Mouse (Mus musculus): ENCODE data around the gene Sdad1. TPM values are rescaled to one million over a fixed set of nuclear protein-coding genes. Genes with fewer than 3 reads are reported as not detected.
A peak's percentile ranks its signal among the peaks of the same experiment; 100 is the strongest.

Gene Sdad1
- polyA plus RNA-seq, 1 experiment from 2014 or later, result 36.3 TPM

DNA sequence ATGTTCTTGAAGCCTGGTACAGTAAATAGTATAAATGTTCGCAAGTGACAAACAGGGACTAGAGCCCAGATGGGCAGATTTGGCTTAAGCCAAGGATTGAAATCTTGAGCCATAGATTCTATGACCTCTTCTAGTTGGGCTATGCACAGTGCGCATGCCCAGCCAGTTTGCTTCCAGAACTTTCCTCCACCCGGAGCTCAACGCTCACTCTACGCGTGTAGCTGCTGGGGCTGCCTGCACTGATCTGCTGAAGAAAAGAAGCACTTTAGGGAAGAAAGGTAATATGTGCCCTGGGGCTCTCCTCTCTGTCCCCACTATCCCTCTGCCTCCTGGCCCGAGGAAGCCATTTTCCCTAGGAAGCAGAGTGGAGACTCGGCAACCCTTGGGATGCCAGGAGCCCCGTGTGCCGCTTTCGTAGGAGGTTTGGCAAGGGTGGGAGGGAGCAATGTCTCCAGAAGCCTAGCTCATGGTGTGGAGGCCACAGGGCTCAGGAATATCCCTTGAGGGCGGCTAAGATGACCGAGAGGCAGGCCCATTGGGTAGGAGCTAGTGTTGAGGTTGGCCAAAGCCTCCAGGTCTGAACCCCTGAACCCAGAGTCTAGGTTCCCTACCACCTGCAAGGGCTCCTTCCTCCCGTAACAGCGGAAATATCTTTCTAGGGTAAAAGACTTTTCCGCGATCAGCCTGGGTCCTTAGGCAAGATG lies 21.5 kb upstream of the Sdad1 start, which contains the start of gene Art3:
Gene Art3, plus strand, starts transcription at position 193 of the 704 bp plus-strand sequence.
- Histone ChIP-seq H3K9me3 (replicated peaks) (no peaks in the 10 kb centered on the region), H3K4me3 (no peak within 1 kb of the TSS), H3K27ac (peak within 1 kb of the TSS; percentile 30; the same call in 1 of the 2 replicates), H3K27me3 (replicated peaks) (peaks cover 11% of the 10 kb centered on the region; the same call in 1 of the 2 replicates), H3K4me2 (no peak within 1 kb of the TSS), H3K9ac (no peak within 1 kb of the TSS), H3K4me1 (no peaks in the 10 kb centered on the region), H3K36me3 (no peaks in the 10 kb centered on the region)
- WGBS (ENCODE audit: insufficient replicate concordance), result 81% methylated on average over 17 of the region's 17 CpGs
- no peak for ATAC-seq

DNA sequence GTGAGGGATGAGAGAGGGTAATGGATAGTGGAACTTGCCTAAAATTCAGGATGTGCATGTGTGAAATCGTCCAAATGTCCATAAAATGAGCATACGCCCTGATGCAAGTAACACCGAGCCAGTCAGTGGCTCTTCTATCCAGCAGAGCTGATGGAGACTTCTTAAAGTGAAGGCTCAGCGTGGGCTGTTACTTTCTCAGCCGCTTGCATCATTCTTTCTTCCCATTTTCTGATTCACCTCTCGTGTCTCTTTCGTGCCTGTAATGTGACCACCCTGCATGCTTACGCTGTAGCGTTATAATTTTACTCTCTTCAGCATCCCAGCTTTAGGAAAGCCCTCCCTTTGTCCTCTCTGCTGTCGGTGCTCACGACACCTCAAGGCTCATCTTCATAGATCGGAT lies 20.8 kb upstream of the Sdad1 start:
- no peak overlapping the region for H3K4me2 ChIP-seq
- no peak for ATAC-seq
- no peaks in the 10 kb centered on the region for H3K9me3 ChIP-seq (replicated peaks)
- WGBS (ENCODE audit: insufficient replicate concordance), result 75% methylated on average over 12 of the region's 12 CpGs
- no peaks in the 10 kb centered on the region for H3K4me1 ChIP-seq
- H3K27me3 ChIP-seq (replicated peaks), result peaks cover 11% of the 10 kb centered on the region; the same call in 1 of the 2 replicates
- H3K36me3 ChIP-seq, result no peaks in the 10 kb centered on the region
- H3K27ac ChIP-seq, result no peak overlapping the region
- H3K9ac ChIP-seq, result no peak overlapping the region
- no peak overlapping the region for H3K4me3 ChIP-seq

DNA sequence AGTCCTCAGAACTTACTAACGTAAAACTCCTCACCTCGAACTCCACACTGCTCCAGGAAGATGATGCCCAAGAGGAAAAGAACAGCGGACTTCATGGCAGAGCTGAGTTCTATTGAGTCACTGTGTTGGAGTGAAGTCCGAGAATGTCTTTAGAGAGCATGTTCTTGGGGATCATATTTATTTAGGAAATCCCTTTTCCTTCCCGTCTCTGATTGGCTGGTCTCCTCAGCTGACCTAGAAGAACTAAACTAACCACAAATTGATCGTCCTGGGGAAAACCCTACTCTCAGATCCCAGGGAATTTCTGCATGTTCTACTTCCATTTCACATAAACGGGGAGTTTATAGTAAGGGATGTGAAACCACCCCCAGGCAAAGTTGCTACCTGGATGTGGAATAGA lies 17.6 kb upstream of the Sdad1 start, which contains the start of gene Cxcl9:
Gene Cxcl9, minus strand, starts transcription at position 151 of the 400 bp plus-strand sequence.
- H3K27me3 ChIP-seq (replicated peaks), result peaks cover 11% of the 10 kb centered on the region; the same call in 1 of the 2 replicates
- H3K36me3 ChIP-seq, result no peaks in the 10 kb centered on the region
- H3K4me1 ChIP-seq, result no peaks in the 10 kb centered on the region
- no peak within 1 kb of the TSS for H3K4me3 ChIP-seq
- H3K9ac ChIP-seq, result no peak within 1 kb of the TSS
- ATAC-seq, result no peak
- H3K27ac ChIP-seq, result no peak within 1 kb of the TSS
- no peaks in the 10 kb centered on the region for H3K9me3 ChIP-seq (replicated peaks)
- H3K4me2 ChIP-seq, result no peak within 1 kb of the TSS
- WGBS (ENCODE audit: insufficient replicate concordance), result 55% methylated on average over 7 of the region's 7 CpGs

DNA sequence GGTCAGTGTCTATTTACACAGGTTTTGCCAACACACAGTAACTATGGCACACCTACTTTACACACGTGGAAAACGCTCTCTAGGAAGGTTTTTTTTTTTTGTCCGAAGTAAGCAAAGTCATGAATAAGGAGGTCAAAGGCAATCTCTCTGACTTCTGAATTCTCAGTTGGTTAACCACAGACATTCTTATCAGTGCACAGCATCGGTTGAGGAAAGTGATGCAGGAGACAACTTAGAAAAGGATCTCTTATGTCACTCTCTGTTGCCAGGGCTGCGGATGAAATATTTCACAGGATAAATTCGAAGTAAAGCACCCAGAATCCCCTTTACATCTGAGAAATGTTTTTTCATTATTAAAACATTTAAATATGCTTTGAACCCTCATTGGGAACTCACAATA lies 17.1 kb upstream of the Sdad1 start:
- Histone ChIP-seq H3K4me2 (no peak overlapping the region), H3K27ac (no peak overlapping the region), H3K27me3 (replicated peaks) (peaks cover 11% of the 10 kb centered on the region; the same call in 1 of the 2 replicates), H3K4me1 (no peaks in the 10 kb centered on the region), H3K9ac (no peak overlapping the region), H3K9me3 (replicated peaks) (no peaks in the 10 kb centered on the region), H3K36me3 (no peaks in the 10 kb centered on the region), H3K4me3 (no peak overlapping the region)
- no peak for ATAC-seq
- WGBS (ENCODE audit: insufficient replicate concordance), result 17% methylated on average over 6 of the region's 6 CpGs

DNA sequence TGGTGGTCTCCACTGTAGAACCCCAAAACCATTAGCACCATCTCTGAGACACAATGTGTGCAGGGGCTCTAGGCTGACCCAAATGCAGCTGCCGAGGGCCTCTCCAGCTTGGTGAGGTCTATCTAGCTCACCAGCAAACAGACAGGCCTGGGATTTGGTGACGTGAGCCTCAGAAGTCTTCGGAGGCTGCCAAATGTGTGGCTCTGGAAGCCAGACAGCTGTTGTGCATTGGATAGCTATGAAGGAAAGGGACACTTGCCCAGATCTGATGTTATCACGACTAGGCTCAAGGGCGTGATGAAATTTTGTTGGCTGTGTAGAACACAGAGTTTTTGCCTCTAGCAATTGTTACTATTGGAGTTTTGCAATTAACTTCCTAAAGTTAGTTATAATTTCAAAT lies 13.0 kb upstream of the Sdad1 start:
- ATAC-seq, result no peak
- WGBS (ENCODE audit: insufficient replicate concordance), result 60% methylated on average over 5 of the region's 5 CpGs
- Histone ChIP-seq H3K4me2 (no peak overlapping the region), H3K4me3 (no peak overlapping the region), H3K9me3 (replicated peaks) (no peaks in the 10 kb centered on the region), H3K4me1 (no peaks in the 10 kb centered on the region; the same call in 1 of the 2 replicates), H3K36me3 (no peaks in the 10 kb centered on the region), H3K27me3 (replicated peaks) (peaks cover 6% of the 10 kb centered on the region; the same call in 1 of the 2 replicates), H3K9ac (no peak overlapping the region), H3K27ac (no peak overlapping the region)

DNA sequence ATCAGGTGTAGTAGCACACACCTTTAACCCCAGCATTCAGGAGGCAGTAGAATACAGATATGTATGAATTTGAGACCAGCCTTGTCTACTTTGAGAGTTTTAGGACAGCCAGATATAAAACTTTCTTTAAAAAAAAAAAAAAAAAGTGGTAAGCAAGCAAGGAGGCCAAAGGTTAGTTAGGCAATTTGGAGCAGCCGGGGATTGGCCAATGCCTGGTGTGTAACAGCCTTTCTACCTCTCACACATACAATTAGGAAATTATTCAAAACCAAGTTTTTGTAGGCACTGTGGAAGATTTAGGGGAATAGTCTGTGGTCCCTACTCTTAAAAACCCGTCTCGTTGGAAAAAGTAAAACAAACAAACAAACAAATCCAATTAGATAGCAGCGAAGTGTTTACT lies 12.3 kb upstream of the Sdad1 start:
- Histone ChIP-seq H3K27me3 (replicated peaks) (0 out of 2 replicates have a peak, but pooled peaks cover under 1% of the 10 kb centered on the region), H3K4me2 (no peak overlapping the region), H3K27ac (no peak overlapping the region), H3K4me3 (no peak overlapping the region), H3K36me3 (no peaks in the 10 kb centered on the region), H3K4me1 (no peaks in the 10 kb centered on the region; the same call in 1 of the 2 replicates), H3K9ac (no peak overlapping the region), H3K9me3 (replicated peaks) (no peaks in the 10 kb centered on the region)
- ATAC-seq, result no peak
- 64% methylated on average over 4 of the region's 4 CpGs for WGBS (ENCODE audit: insufficient replicate concordance)

DNA sequence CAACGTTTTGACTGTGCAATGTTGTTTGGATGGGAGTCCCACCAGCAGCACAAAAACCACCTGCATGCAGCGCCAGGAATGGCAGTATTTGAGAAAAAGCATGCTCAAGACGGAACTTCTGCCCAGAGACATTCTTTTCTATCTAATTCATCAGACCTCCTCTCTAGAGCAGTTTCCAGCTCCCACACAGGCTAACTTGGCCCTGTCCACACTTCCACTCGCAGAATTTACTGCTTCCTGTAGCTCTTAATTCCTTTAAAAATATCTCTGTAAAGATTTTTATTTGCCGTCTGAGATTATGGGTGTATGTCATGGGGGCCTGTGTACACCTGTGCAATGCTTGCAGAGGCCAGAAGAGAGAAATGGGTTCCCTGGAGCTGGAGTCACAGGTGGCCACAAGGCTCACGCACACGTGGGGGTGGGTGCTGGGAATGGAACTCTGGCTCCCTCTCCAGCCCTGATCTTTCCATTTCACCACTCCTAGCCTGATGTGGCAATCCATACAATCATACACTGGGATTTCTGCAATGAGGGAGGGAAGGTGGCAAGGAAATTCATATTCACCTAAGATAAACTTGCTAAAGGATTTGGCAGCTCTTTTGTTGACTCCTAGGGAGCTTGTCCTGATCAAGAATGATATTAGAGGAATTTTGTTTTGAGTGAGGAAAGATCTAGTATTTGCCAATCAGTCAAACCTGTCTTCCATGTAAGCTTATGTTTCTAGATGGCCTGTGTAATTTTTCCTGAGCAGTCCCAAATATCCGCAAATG lies 11.5 kb upstream of the Sdad1 start:
- H3K4me2 ChIP-seq, result no peak overlapping the region
- no peak overlapping the region for H3K4me3 ChIP-seq
- no peaks in the 10 kb centered on the region; the same call in 1 of the 2 replicates for H3K4me1 ChIP-seq
- no peak for ATAC-seq
- WGBS (ENCODE audit: insufficient replicate concordance), result 57% methylated on average over 8 of the region's 8 CpGs
- H3K36me3 ChIP-seq, result no peaks in the 10 kb centered on the region
- H3K9me3 ChIP-seq (replicated peaks), result no peaks in the 10 kb centered on the region
- no peak overlapping the region for H3K27ac ChIP-seq
- H3K27me3 ChIP-seq (replicated peaks), result no peaks in the 10 kb centered on the region
- H3K9ac ChIP-seq, result no peak overlapping the region

DNA sequence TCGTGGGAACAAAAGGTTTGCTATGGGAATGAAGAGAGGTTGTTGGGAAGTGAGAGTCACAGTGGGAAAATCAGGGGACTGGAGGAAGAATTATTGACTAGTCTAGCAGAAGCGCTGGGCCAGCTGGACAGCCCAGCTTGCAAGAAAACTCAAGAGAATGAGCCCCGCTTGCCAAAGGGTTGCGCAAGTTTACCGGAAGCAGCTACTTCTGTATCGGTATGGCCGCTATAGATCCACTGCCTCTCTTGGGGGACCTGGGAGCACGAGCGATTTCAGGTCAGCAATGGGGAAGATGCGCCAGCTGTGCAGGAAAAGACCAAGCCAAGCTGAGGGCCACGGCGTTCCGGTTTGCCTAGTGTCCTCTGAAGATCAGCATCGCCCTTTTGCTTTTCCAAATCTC lies 8.3 kb upstream of the Sdad1 start:
- no peaks in the 10 kb centered on the region for H3K9me3 ChIP-seq (replicated peaks)
- H3K27ac ChIP-seq, result no peak overlapping the region
- H3K9ac ChIP-seq, result no peak overlapping the region
- no peaks in the 10 kb centered on the region for H3K36me3 ChIP-seq
- H3K4me1 ChIP-seq, result no peaks in the 10 kb centered on the region; the same call in 1 of the 2 replicates
- ATAC-seq, result no peak
- H3K4me3 ChIP-seq, result no peak overlapping the region
- H3K4me2 ChIP-seq, result no peak overlapping the region
- 67% methylated on average over 14 of the region's 14 CpGs for WGBS (ENCODE audit: insufficient replicate concordance)
- H3K27me3 ChIP-seq (replicated peaks), result no peaks in the 10 kb centered on the region

DNA sequence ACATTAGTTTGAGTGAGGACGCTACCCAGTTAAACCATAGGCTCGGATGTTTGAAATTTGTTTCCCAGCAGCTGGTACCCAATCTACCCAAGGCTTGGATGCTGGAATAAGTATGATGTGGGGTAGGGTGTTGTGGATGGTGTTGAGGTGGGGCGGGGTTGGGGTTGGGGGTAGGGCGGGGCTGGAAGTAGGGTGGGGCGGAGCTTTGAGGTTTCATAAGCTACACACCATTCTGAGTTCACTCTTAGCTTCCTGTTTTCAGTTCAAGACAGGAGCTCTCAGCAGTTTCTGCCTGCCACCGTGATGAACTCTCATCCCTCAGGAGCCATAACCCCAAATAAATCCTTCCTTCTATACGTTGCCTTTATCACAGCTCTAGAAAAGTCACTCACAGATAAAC lies 7.8 kb upstream of the Sdad1 start:
- ATAC-seq, result no peak
- H3K4me3 ChIP-seq, result no peak overlapping the region
- H3K27me3 ChIP-seq (replicated peaks), result no peaks in the 10 kb centered on the region
- no peaks in the 10 kb centered on the region for H3K9me3 ChIP-seq (replicated peaks)
- WGBS (ENCODE audit: insufficient replicate concordance), result 50% methylated on average over 7 of the region's 7 CpGs
- no peak overlapping the region for H3K4me2 ChIP-seq
- H3K4me1 ChIP-seq, result no peaks in the 10 kb centered on the region; the same call in 1 of the 2 replicates
- H3K9ac ChIP-seq, result no peak overlapping the region
- no peaks in the 10 kb centered on the region for H3K36me3 ChIP-seq
- H3K27ac ChIP-seq, result no peak overlapping the region

DNA sequence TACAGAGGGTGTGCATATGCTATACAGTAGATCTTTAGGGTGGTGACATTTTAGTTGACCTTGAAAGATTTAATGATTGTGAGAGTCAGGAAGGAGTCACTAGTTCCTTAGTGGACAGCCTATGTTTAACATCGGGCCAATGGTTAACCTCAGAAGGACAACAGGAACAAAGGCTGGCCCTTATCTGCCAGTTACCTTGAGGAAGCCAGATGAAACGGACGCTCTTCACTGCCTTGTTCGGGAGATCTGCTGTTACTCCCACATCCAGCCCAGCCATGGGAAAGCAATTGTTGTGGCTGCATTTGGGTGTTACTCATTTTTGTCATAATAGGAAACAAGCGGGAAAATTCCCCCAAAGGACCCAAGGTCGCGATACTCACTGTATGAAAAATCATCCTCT lies 3.5 kb upstream of the Sdad1 start:
- Histone ChIP-seq H3K4me3 (no peak overlapping the region), H3K9ac (no peak overlapping the region), H3K27ac (no peak overlapping the region), H3K27me3 (replicated peaks) (no peaks in the 10 kb centered on the region), H3K9me3 (replicated peaks) (no peaks in the 10 kb centered on the region), H3K4me1 (peaks cover 13% of the 10 kb centered on the region), H3K36me3 (no peaks in the 10 kb centered on the region), H3K4me2 (no peak overlapping the region)
- WGBS (ENCODE audit: insufficient replicate concordance), result 17% methylated on average over 7 of the region's 7 CpGs
- no peak for ATAC-seq

DNA sequence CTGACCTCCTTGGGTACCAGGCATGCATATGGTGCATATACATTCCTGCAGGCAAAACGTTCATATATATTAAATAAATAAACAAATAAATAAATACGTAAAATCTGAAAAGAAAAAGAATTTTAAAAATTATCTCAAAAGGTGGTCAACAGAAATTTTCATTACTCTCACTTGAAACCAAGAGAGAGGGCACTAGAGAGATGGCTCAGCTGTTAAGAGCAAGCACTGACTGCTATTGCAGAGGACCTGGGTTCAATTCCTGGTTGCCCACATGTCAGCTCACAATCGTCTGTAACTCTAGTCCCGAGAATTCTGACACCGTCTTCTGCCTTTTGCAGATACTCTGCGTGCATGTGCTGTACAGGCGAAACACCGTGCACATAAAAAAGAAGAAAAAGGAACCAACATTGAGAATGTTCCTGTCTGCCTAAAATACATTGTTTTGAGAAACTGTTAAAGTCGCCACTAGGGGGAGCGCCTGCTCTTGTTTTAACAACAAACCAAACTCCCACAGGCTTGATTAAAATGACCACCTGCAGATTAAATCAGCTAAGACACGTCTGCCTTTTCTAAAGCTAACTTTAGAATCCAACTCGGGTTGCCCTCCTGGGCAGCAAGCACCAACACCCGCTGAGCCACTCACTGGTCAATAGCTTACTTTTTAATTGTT lies 1.9 kb upstream of the Sdad1 start:
- Histone ChIP-seq H3K4me2 (no peak overlapping the region), H3K4me3 (no peak overlapping the region), H3K27me3 (replicated peaks) (no peaks in the 10 kb centered on the region), H3K9me3 (replicated peaks) (no peaks in the 10 kb centered on the region), H3K36me3 (peaks cover 9% of the 10 kb centered on the region), H3K9ac (no peak overlapping the region), H3K4me1 (peaks cover 24% of the 10 kb centered on the region), H3K27ac (no peak overlapping the region)
- 12% methylated on average over 13 of the region's 13 CpGs for WGBS (ENCODE audit: insufficient replicate concordance)
- ATAC-seq, result no peak

DNA sequence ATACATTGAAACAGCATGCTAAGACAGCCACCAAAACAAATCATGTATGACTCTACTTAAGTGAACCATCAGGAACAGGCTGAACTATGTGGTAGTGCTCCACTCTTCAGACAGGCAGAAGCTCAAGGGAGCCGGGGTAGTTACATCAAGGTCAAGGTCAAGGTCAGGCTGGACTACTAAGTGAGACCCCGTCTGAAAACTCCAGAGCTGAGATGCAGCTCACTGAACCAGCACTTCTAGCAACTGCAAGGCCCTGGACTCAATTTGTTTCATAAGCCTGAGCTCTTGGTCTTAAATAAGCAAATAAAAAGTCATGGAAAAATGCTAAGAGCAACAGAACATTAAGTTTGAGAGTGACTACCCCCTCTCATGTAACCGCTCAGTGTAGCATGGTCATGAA lies 6.0 kb downstream of the Sdad1 start:
- Histone ChIP-seq H3K4me2 (no peak overlapping the region), H3K9me3 (replicated peaks) (no peaks in the 10 kb centered on the region), H3K27me3 (replicated peaks) (no peaks in the 10 kb centered on the region), H3K9ac (no peak overlapping the region), H3K4me3 (no peak overlapping the region), H3K27ac (no peak overlapping the region), H3K4me1 (peaks cover 20% of the 10 kb centered on the region), H3K36me3 (peaks cover 87% of the 10 kb centered on the region)
- no peak for ATAC-seq
- 79% methylated on average over 3 of the region's 3 CpGs for WGBS (ENCODE audit: insufficient replicate concordance)
